Mouse (Mus musculus): Measurements from ENCODE around the gene Dcaf10. TPM values are rescaled to one million over a fixed set of nuclear protein-coding genes. Genes with fewer than 3 reads are reported as not detected.
"Not testable (repeated sequence)": the region's sequence is repeated elsewhere in the genome, so short reads cannot be mapped to it uniquely, and the experiment has no call there.

Dcaf10 gene
- polyA plus RNA-seq, 2 experiments from 2014 or later = 1.4 to 2.6 TPM

DNA sequence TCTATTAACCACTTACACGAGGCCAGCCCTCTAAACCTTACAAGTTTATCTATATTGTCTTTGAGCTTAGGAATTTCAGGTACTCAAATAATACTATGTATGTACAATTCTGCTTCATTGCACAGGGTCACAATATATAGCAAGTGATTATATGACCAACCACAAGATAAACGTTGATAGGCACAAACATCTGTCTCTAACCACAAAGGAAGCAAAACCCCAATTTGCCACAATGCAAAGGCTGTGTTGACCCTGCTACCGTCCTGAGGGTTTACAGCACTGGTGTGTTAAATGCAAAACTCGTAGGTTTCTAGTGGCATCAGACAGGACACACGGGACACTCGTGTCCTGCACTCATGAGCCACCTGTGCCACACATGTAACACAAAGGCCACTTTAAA, 54.3 kb downstream of the Dcaf10 start:
- not testable (repeated sequence) for ATAC-seq

DNA sequence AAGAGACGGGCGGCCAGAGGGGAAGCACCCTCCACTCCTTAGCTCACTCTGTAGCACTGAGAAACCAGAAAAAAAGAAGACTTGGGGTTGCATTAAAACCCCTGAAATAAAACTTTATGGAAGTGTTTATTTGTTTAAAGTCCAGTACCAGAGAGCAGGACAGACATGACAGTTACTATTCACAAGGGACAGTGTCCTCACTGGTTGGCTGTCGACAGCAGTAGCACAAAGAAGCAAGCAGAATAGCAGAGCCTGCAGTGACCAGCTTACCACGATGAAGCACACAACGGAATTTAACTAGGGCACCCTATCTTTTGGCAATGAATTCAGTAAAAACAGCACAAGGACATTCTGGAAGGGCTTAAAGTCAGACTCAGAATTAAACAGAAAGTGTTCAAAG, 56.4 kb downstream of the Dcaf10 start:
- ATAC-seq = not testable (repeated sequence)

DNA sequence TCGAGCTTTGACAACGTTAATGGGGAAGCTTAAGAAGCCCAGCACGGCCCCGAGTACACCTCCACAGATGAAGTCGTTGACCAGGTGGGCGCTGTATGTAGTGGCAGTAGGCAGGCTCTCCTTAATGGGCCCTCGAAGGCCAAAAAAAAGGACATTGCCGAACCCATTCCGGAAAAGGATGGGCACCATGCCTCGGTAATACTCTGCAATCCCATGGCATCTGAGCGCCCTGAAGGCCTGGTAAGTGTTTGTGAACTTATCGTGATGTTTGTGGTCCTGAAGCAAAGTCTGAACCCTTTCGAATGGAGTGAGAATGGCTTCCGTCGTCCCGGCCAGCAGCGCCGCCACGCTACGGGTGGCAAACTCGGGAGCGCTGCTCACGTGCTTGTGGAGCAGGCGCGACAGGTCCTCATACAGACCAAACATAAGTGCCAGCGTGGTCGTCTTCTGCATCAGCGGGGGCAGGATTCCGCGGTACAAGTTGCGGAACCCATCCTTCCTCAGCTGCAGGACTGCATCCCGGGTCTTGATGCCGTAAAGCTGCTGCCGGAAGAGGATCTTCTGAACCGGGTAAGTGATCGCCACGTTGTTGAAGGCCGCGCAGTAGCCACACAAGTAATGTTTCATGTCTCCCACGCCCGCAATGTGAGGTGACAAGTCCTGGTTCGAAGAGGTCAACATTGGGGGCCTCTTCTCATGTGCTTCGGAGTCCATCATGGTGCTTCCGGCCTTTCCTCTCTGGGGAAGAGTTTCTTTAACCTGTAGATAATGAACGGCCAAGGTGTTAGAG, 57.7 kb downstream of the Dcaf10 start:
- no peak for ATAC-seq

DNA sequence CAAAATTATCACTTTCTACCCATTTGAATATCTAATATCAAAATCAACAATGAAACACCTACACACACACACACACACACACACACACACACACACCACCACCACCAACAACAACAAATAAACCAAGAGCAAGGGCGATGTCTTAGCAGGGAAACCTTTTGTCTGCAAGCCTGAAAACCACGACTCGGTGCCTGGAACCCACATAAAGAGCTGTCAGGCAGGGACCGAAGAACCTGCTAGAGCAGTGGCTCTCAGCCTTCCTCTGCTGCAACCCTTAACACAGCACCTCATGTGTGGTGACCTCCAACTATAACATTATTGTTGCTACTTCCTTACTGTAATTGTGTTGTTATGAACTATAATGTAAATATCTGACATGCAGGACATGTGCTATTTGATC, 60.4 kb downstream of the Dcaf10 start:
- no peak for ATAC-seq

DNA sequence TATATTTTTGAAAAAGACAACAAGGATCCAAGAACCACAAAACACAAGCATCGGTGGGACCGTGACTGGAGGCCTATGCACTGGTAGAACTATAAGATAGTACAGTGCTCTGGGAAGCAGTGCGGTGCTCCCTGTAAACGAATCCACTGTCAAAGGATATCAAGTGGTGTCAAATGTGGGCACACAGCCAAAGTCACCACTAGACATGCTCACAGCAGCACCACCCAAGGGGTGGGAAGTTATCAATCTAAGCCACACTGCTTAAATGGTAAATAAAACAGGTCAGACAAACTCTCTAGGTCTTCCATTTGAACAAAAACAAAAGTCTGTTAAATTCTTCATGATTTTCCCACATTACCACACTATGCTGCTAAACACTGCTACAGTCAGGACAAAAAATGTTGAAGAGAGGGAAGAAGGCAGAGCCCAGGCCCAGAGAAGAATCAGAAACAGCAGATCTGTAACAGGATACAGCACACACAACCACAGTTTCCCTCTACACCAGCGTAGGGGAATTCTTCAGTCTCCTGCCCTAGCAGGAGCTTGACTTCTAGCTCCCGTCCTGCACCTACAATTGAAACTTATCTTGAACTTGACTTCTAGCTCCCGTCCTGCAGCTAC, 61.1 kb downstream of the Dcaf10 start:
- ATAC-seq = peak; percentile 54

DNA sequence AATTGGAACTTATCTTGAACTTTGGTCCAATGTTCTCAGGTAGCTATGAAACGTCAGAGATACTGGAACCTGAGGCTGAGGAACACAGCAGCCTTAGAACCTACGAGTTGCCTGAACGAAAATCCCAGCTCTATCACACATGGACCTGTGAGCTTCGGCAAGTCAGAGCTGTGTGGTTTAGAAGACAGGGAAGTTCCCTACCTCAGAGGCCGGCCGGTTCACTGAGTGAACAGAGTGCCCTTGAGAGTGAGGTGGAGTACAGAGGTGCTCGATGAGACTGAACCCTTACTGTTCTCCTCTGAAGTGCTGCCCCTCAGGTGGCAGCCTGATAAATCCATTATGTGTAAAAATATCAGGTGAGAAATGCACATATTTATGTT, 61.6 kb downstream of the Dcaf10 start:
- ATAC-seq = no peak

DNA sequence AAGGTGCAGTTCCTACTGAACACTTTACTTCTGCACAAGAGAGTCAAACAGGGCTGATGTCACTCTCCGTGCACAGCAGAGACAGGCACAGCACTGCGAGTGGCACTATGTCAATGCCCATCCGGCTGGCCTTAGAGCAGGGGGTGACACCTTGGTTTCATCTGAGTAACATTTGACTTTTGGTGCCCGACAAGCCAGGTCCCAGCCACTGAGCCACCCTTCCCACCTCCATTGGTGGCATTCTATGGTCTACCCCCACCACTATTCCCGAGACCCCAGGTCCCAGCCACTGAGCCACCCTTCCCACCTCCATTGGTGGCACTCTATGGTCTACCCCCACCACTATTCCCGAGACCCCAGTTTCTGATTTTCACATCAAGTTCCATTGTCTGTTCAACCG, 62.2 kb downstream of the Dcaf10 start:
- ATAC-seq = no peak

DNA sequence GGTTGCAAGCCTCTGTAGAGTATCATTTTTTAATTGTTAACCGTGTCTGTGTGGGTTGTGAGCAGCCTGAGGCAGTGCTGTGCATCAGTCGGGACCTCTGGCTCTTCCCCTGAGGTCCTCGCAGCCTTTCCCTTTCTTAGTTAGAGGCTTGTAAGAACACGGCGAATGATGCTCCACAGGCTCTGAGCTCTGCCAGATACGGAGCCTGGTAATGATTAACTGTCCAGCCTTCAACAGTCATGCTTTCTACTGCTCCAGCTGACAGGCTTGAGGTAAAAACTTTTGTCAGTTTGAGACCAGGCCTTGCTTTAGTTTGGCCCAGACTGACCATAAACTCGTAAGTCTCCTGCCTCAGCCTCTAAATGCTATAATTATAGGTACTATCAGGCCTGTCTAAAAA, 63.4 kb downstream of the Dcaf10 start:
- no peak for ATAC-seq

DNA sequence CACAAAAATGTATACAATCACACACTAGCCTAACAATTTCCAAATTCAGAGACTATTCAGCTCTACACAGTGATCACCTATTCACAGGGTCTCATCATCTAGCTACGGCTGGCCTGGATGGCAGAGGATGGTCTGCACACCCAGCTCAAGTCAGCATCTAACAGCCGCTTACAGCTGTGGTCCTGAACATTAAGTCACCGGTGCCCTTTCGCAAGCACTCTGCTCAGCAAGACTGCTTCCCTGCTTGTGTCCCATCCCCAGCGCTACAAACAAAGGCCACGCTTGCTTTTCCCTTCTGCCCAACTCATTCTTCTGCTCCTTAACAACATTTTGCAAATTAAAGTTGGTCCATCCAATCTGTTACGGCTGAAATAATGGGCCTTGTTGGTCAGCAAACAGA, 64.5 kb downstream of the Dcaf10 start:
- no peak for ATAC-seq

DNA sequence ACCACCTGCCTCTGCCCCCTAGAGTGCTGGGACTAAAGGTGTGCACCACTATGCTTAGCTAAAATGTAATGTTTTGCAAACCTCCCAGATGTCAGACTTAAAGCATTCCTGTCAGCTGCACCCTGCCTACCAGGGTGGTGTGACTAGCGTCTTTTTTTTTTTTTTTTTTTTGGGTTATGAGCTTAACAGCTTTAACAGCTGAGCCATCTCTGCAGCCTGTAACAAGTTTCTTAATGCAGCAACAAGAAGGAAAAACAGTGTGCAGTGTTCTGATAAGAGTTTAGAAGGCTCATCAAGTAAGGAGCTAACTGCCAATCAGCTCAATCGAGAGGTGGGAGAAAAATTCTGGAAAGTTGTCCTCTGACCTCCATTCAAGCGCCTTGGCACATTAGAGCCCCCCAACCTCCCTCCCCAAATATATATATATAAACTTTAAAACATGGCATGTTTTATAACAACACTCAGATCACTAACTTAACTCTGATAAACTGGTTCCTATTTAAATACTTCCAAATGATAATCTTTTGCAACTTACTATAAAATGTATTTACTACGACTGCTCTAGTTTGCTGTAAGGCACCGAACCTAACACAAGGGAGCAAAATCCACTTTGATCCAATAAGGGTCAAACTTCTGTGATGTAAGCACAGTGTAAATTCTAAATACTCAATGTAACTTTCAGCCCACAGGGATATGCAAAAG, 65.3 kb downstream of the Dcaf10 start:
- no peak for ATAC-seq

DNA sequence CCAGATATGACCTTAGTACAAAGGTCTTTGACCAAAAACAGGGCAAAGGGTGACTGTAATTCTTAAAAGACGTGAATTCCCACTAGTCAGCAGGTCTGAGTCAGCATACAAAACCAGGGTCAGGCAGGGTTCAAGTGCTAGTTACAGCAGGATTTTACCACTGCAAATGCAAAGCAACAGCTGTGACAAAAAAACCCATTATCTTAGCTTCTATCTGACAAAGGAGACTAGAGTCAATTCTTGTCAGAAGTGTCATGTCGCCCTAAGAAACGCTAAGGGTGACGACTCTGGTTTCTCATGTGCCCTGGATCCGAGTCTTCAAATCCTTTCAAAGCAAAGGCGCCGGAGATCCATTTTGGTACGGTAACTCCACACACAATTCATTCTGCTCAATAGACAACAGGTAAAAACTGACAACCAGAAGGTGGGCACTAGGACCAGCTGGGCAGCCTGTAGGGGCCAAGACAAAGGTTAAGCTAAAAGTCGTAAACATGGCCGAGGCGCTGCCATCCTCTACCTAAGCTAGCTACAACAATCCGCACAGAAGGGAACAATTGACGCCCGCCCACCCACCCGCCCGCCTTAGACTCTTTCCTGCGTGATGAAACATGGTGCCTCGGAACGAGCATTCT, 65.9 kb downstream of the Dcaf10 start:
- no peak for ATAC-seq

DNA sequence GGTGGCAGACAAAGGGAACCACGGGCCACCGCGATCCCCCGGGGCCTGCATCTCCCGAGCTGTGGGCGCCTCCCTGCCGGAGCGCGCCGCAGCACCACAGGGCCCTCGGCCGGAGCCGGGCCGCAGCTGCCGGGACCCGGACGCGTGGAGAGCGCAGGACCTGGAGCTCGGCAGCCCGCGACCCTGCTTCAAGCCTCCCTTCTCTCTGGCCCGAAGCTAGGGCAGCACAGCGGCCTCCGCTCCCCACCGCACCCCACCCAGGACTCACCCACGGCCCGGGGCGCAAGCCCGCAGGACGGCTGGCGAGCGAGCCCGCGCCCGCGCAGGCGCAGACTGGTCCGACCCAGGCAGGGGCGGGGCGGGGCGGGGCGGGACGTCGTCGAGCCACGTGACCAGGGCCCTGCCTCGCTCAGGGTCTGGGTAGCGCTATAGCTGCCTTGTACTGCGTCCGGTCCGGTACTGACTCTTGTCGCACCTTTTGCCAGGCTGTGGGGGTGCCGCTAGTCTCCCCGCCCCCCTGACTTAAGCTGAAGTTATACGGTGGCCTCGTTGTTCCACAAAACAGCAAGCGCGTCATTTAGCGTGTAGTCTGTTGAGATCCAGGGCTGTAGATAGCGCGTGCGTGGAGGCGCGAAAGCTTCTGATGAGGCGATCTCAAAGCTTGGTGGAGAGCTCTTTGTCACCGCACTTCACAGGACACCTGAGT, 66.7 kb downstream of the Dcaf10 start, which contains the start of gene Slc25a51:
Gene Slc25a51 (minus strand): TSS at position 340 of the 706 bp plus-strand sequence.
- peak; percentile 92 for ATAC-seq

DNA sequence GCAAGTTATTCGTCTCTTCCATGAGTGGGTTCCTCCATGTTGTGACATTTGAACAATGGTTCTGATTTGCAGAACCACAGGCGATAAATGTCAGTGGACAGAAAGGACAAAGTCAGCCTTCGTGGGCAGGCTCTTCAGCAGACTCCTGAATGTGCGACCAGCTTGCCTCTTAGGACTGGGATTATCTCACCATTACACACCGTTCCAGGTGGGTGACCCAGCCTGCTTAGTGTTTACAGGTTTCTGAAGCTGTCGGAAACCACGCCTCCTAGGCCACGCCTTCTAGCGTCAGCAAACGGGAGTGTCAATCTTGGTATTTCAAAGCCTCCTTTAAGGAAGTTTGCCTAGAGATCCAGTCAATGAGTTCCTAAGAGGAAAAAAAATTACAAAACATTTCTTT, 67.4 kb downstream of the Dcaf10 start:
- ATAC-seq = peak; percentile 58

DNA sequence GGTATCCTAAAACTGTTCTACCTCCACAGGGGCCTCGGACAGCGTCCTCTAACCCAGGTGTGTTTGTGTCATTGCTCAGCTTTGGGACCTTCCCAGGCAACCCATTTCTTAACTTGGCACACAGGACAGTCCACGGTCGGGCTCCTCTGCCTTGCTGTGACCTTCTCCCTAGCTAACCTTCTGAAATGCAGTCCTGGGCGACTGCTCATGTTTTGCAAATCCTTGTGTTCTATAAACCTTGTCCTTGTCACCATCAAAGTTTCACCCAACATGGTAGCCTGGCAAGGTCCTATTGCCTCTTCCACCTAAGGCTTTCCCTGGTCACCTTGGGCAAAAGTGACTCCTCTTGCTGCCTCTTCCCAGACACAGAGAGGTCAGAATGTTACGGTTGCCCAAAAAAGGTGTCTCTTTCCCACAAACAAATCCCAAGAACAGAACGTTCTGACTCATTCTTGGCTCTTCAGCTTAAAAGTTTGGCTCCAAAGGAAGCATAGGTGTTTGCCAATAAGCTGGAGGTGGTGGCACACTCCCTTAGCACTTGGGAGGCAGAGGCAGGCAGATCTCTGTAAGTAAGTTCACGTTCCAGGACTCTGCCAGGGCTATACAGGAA, 69.4 kb downstream of the Dcaf10 start:
- ATAC-seq = no peak

DNA sequence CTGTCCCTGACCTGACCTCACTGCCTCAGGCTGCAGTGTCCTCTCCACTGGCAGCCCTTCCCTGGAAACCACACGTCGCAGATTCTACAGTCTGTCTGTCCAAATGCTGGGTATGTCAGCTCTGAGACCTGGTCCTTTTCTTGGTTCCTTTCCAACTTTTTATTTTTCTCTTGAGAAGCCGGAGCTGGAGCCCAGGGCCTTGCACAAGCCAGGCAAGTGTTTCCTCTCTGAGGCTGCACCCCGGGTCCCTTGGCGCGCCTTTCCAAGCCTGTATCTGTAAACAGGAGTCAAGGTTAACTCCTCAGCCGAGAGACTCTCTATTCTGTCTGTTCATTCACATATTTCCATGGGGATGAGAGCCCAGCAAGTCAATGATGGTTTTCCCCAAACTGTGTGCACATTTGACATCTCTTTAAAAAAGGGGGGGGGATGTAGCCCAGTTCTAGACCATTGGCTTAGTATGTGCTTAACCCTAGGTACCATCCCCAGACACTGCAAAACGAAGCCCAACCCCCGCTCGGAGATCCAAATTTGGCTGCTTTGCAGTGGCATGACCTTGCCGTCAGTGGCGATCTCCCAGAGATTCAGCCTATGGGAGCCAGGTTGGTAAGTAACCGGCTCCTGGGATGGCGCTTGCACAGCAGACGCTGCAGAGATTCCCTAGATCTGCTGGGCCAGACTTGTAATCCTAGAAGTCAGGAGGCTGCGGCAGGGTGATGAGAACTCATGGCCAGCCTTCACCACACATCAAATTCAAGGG, 70.7 kb downstream of the Dcaf10 start:
- no peak for ATAC-seq

DNA sequence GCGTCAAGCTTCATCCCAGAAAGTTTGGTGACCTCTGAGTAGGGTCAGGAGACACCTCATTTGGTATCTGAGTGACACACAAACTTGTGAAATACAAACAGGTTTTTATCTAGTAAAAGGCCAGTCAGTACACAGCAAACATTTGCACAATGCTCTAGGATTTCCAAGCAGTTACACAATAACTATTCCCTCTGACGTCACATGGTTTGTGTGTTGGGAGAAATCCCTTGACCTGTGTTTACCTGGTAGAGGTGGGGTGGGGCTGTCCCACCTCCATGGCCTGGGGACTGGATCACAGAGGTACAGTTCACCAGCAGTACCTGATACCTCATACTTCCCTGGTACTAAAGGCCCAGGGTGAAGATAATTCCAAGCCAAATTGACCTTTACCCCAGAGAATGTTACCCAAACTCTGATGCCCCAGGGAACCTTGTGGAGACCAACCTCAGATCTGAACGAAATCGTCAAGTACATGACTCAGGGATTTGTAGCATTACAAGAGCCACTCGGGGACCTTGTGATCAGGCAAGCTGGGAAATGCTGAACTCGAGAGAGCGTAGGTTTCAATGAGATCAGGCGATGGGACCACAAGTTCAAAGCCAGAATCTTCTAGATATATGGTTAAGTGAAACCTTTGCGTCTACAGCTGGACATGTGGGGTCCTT, 71.9 kb downstream of the Dcaf10 start:
- ATAC-seq = no peak

DNA sequence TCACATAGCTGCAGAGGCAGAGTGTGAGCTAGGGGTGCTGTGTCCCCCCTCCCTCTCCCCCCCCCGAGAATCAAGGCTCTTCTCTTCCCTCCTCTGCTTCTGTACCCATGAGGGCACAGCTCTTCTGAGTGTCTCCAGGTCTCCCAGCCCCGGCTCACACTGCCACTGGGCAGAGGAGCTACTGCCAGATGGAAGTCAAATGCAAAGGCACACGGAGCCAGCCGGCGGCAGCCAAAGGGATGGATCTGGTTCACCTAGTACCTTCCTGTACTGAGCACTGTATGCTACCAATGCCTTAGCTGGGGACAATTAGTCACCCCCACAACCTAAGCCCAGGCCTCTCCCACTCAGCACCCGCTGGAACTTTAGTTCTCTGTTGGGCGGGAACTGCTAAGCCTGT, 74.4 kb downstream of the Dcaf10 start:
- no peak for ATAC-seq

DNA sequence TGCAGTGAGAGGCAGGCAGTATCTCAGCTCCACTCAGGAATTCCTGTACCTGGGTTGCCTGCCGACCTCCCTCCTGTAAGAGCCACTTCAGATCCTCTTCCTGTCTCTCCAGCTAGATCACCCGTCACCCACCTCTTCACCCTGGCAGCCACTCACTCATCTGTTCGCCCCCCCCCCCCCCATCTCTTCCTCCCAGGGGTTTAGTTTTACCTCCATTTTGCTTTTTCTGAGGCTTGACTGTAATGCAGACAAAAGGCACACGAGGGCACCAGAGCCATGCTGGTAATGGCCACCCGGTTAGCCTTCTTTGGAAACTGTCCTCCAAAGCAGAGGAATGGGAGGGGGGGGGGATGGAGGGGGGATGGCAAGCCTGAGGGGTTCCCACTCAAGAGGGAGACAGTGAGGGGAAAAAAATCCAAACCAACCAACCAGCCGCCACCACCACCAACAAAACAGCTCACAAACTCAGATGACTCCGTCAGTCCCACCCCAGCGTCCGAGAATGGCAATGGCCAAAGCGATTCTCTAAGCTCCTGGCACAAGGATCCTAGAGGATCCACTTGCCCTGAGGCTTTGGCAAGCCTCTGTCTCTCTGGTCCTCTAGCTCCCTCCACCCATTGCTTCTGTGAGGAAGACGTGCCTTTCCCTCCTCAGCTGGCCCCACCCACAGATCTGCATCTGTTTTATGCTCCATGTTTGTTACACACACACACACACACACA, 76.5 kb downstream of the Dcaf10 start:
- peak; percentile 86 for ATAC-seq

DNA sequence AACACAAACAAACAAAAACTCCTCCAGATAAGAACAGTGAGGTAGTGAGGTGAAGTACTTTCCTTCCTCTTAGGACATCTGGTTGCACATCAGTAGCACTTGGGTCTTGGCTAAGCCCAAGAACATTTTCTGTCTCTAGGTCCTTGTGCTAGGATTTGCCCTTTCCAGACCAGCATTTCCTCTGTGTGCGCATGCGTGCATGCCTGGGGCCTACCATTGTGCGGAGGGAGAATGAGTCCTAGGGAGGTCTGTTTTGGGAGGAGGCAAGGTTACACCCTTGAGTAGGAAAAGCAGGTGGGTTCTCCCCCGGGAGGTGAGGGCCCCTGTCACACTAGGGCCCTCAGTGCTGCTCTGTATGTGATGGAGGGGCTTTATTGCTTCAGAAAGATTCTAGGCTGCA, 77.2 kb downstream of the Dcaf10 start:
- no peak for ATAC-seq

DNA sequence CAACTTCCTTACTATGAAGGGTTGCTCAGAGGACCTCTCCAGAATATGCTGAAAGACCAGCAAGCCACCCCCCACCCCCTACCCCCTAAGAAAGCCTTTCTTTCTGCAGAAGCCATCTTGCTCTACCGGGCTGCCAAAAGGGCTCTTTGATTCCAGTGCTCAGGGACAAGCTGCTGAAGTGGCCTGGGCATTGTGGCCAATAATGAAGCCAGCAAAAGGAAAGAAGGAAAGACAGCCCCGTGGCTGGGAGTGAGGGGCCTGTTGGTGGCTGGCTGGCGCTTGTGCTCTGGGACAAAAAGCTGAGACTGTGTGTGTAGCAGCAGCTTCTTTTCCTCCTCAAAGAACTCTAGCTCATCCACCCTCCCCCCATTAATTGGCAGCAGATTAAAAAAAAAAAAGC, 78.8 kb downstream of the Dcaf10 start:
- no peak for ATAC-seq
